Mouse (Mus musculus): ENCODE results near the gene Ccrl2. TPM values are rescaled to one million over a fixed set of nuclear protein-coding genes. Genes with fewer than 3 reads are reported as not detected.

Gene Ccrl2
- polyA plus RNA-seq, 1 experiment: 0.37 TPM

- no peak for TF ChIP-seq GATA1 (IDR thresholded peaks at IDR 0.05; ENCODE audit: low read length)
Observed at GRCm38 (mm10) chr9:111039966-111040365, 17.4 kb downstream of the Ccrl2 start.

- TF ChIP-seq GATA1 (IDR thresholded peaks at IDR 0.05; ENCODE audit: low read length): no peak
Observed at GRCm38 (mm10) chr9:111033717-111034116, 23.6 kb downstream of the Ccrl2 start.

GRCm38 (mm10) chr9:111026791-111027190 lies 30.5 kb downstream of the Ccrl2 start:
- no peak for TF ChIP-seq GATA1 (IDR thresholded peaks at IDR 0.05; ENCODE audit: low read length)

GRCm38 (mm10) chr9:111019022-111019421 lies 38.3 kb downstream of the Ccrl2 start, which contains the start of gene Ltf:
Gene Ltf, plus strand, starts transcription at chr9:111019271.
- TF ChIP-seq GATA1 (IDR thresholded peaks at IDR 0.05; ENCODE audit: low read length): no peak

GRCm38 (mm10) chr9:111015658-111016057 lies 41.7 kb downstream of the Ccrl2 start:
- TF ChIP-seq GATA1 (IDR thresholded peaks at IDR 0.05; ENCODE audit: low read length): no peak

- no peak for TF ChIP-seq GATA1 (IDR thresholded peaks at IDR 0.05; ENCODE audit: low read length)
Observed at GRCm38 (mm10) chr9:111012041-111012440, 45.3 kb downstream of the Ccrl2 start.

- no peak for TF ChIP-seq GATA1 (IDR thresholded peaks at IDR 0.05; ENCODE audit: low read length)
Observed at GRCm38 (mm10) chr9:111011550-111011949, 45.8 kb downstream of the Ccrl2 start.

GRCm38 (mm10) chr9:111009763-111010162 lies 47.6 kb downstream of the Ccrl2 start:
- TF ChIP-seq GATA1 (IDR thresholded peaks at IDR 0.05; ENCODE audit: low read length): no peak

GRCm38 (mm10) chr9:111006544-111006943 lies 50.8 kb downstream of the Ccrl2 start:
- no peak for TF ChIP-seq GATA1 (IDR thresholded peaks at IDR 0.05; ENCODE audit: low read length)

Other genes with a start within 250 kb of the Ccrl2 start
- not detected in 2 replicates for gene Prss44, start 243.5 kb downstream of the Ccrl2 start, polyA plus RNA-seq (2012)
- not detected in 2 replicates for gene Prss43, start 230.8 kb downstream of the Ccrl2 start, polyA plus RNA-seq (2012)
- not detected in 2 replicates for gene Prss45, start 222.9 kb downstream of the Ccrl2 start, polyA plus RNA-seq (2012)
- not detected in 2 replicates for gene Prss46, start 213.0 kb downstream of the Ccrl2 start, polyA plus RNA-seq (2012)
- gene Prss50, start 199.6 kb downstream of the Ccrl2 start, polyA plus RNA-seq (2012): not detected in 2 replicates
- gene Als2cl, start 177.6 kb downstream of the Ccrl2 start, polyA plus RNA-seq (2012): not detected in 2 replicates
- gene Tmie, start 177.4 kb downstream of the Ccrl2 start, polyA plus RNA-seq (2012): not detected in 2 replicates
- not detected in 2 replicates for gene Fam240a, start 140.7 kb downstream of the Ccrl2 start, polyA plus RNA-seq (2012)
- gene Tdgf1, start 111.4 kb downstream of the Ccrl2 start, polyA plus RNA-seq (2012): not detected in 2 replicates
- not detected in 2 replicates for gene Lrrc2, start 106.0 kb downstream of the Ccrl2 start, polyA plus RNA-seq (2012)
- gene Rtp3, start 66.9 kb downstream of the Ccrl2 start, polyA plus RNA-seq (2012): not detected in 2 replicates
- gene Ltf, start 38.2 kb downstream of the Ccrl2 start, polyA plus RNA-seq (2012): not detected in 2 replicates
- 14.3 and 18.8 TPM in 2 replicates for gene Lrrfip2, start 60.1 kb upstream of the Ccrl2 start, polyA plus RNA-seq (2012)
- 8.5 and 10.2 TPM in 2 replicates for gene Mlh1, start 214.3 kb upstream of the Ccrl2 start, polyA plus RNA-seq (2012)
- 4.3 and 5.6 TPM in 2 replicates for gene Epm2aip1, start 214.4 kb upstream of the Ccrl2 start, polyA plus RNA-seq (2012)

Data from G1E-ER4 (cell line).